In the genomic region with DNA sequence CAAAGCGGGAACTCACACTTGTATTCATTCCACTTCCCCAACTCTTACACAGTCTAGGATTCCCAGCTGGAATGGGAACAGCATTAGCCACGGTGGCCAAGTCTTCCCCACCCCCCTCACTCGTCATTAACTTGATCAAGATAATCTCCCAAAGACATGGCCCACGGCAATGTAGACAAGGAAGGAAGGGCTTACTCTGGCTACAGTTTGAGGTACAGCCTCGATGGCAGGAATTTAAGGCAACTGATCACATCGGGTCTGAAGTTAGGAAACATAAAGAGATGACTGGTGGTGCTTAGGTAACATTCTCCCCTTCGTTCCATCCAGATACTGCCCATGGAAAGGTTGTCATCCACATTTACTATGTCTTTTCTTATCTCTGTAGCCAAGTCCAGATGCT, we compare ENCODE assay signal across 18 mouse cellular contexts.
DNase-seq lines count a peak whose midpoint lies in the region; ATAC-seq and TF ChIP-seq lines count a peak whose summit lies in the region.
"Had no signal": no experiment of that assay in that cellular context is flagged by ENCODE, and none has a peak within 500 bp of the region (broad histone marks: within the 10 kb centered on the region; RNA-seq: fewer than 3 reads in every experiment).

No protein-coding gene starts in this region.

- no peak overlapping the region for H3K9ac ChIP-seq in heart, adult 2 months (ENCODE audit: low read depth, low read length)
- H3K9ac ChIP-seq in intestine, embryonic 15.5 days: no peak overlapping the region
- H3K9ac ChIP-seq: embryonic facial prominence, embryonic 12.5 days; forebrain, embryonic 13.5 days; forebrain, embryonic 15.5 days; forebrain, postnatal 0 days had no signal

- no peak overlapping the region for H3K27ac ChIP-seq in heart, embryonic 10.5 days
- no peak overlapping the region for H3K27ac ChIP-seq in heart, adult 2 months
- peak overlapping the region; percentile 4; the same call in 1 of the 2 replicates for H3K27ac ChIP-seq in bone marrow macrophage, adult 2 months (ENCODE audit: insufficient read depth, low read depth, low read length)
- H3K27ac ChIP-seq in macrophage: peak overlapping the region; percentile 88
- no peak overlapping the region for H3K27ac ChIP-seq in intestine, embryonic 15.5 days
- H3K27ac ChIP-seq: embryonic facial prominence, embryonic 10.5 days; embryonic facial prominence, embryonic 12.5 days; forebrain, embryonic 13.5 days; forebrain, embryonic 15.5 days had no signal

- H3K27me3 ChIP-seq in heart, embryonic 10.5 days (ENCODE audit: insufficient read depth, poor library complexity, severe bottlenecking): no peaks in the 10 kb centered on the region
- H3K27me3 ChIP-seq in heart, adult 2 months (ENCODE audit: control insufficient read depth, insufficient read depth, low read length): no peaks in the 10 kb centered on the region
- no peaks in the 10 kb centered on the region for H3K27me3 ChIP-seq in intestine, embryonic 15.5 days (replicated peaks)
- H3K27me3 ChIP-seq: embryonic facial prominence, embryonic 12.5 days; forebrain, embryonic 13.5 days; forebrain, embryonic 15.5 days had no signal

- no peak for TF ChIP-seq EP300 in heart, adult 2 months (IDR thresholded peaks at IDR 0.05; ENCODE audit: insufficient read depth, low read depth, low read length)

- DNase-seq in heart, embryonic 10.5 days (ENCODE audit: low spot score): peak; percentile 51
- no peak for DNase-seq in heart, adult 2 months
- DNase-seq: adrenal gland, adult 2 months; adrenal gland, postnatal 10 days; adrenal gland, postnatal 25 days; cerebellum, adult 11-12 months; cerebellum, adult 2 months; cerebellum, adult 9-10 months; cerebellum, postnatal 10 days; cerebellum, postnatal 25 days; forebrain, postnatal 0 days had no signal

- WGBS in heart, embryonic 10.5 days: 62% methylated on average over 7 of the region's 7 CpGs
- WGBS in heart, adult 2 months: 76% methylated on average over 7 of the region's 7 CpGs
- whole genome bisulfite sequencing in macrophage (ENCODE audit: missing documents): 81% methylated on average over 7 of the region's 7 CpGs
- WGBS in intestine, embryonic 15.5 days: 79% methylated on average over 7 of the region's 7 CpGs

- ATAC-seq in intestine, embryonic 15.5 days: no peak
- ATAC-seq: forebrain, embryonic 13.5 days; forebrain, embryonic 15.5 days; forebrain, postnatal 0 days had no signal

- no peak overlapping the region for H3K4me3 ChIP-seq in heart, embryonic 10.5 days
- no peak overlapping the region for H3K4me3 ChIP-seq in heart, adult 2 months
- no peak overlapping the region for H3K4me3 ChIP-seq in bone marrow macrophage, adult 2 months (ENCODE audit: insufficient read depth, low read length)
- no peak overlapping the region for H3K4me3 ChIP-seq in macrophage (ENCODE audit: inconsistent target)
- H3K4me3 ChIP-seq in intestine, embryonic 15.5 days (replicated peaks): no peak overlapping the region
- H3K4me3 ChIP-seq: embryonic facial prominence, embryonic 10.5 days; embryonic facial prominence, embryonic 12.5 days; forebrain, embryonic 13.5 days; forebrain, embryonic 15.5 days had no signal

- no peaks in the 10 kb centered on the region for H3K36me3 ChIP-seq in heart, embryonic 10.5 days
- H3K36me3 ChIP-seq in heart, adult 2 months (ENCODE audit: control insufficient read depth, insufficient read depth, low read length): no peaks in the 10 kb centered on the region
- no peaks in the 10 kb centered on the region; the same call in 1 of the 2 replicates for H3K36me3 ChIP-seq in macrophage (ENCODE audit: inconsistent target)
- no peaks in the 10 kb centered on the region for H3K36me3 ChIP-seq in intestine, embryonic 15.5 days
- H3K36me3 ChIP-seq: embryonic facial prominence, embryonic 10.5 days; embryonic facial prominence, embryonic 12.5 days; forebrain, embryonic 15.5 days had no signal

- TF ChIP-seq POLR2A in heart, adult 2 months (IDR thresholded peaks at IDR 0.05; ENCODE audit: insufficient read depth, low read depth, low read length): no peak
- no peak for TF ChIP-seq POLR2A in bone marrow macrophage, adult 2 months (IDR thresholded peaks at IDR 0.05; ENCODE audit: borderline replicate concordance, low read depth, low read length)

- no peak overlapping the region for H3K4me2 ChIP-seq in intestine, embryonic 15.5 days (replicated peaks)
- H3K4me2 ChIP-seq: embryonic facial prominence, embryonic 12.5 days; forebrain, embryonic 13.5 days; forebrain, embryonic 15.5 days had no signal

- no peaks in the 10 kb centered on the region for H3K79me2 ChIP-seq in heart, adult 2 months (replicated peaks; ENCODE audit: control insufficient read depth, insufficient read depth, low read length)
- H3K79me2 ChIP-seq in macrophage (ENCODE audit: inconsistent target): no peaks in the 10 kb centered on the region; the same call in 1 of the 2 replicates

- no peaks in the 10 kb centered on the region for H3K9me3 ChIP-seq in heart, embryonic 10.5 days
- H3K9me3 ChIP-seq in intestine, embryonic 15.5 days: no peaks in the 10 kb centered on the region
- H3K9me3 ChIP-seq: embryonic facial prominence, embryonic 10.5 days; embryonic facial prominence, embryonic 12.5 days; forebrain, embryonic 13.5 days; forebrain, embryonic 15.5 days had no signal

- intact Hi-C loops in heart, adult 2 months (cut with DNase I): loop anchor here (10.0 kb wide), 1 partner anchor 87 kb away; no protein-coding TSS in a partner anchor

- no peak for TF ChIP-seq CTCF in heart, adult 2 months (IDR thresholded peaks at IDR 0.05)
- no peak for TF ChIP-seq CTCF in bone marrow macrophage, adult 2 months (IDR thresholded peaks at IDR 0.05; ENCODE audit: low read depth, low read length)

- 0 out of 2 replicates have a peak, but pooled peaks cover 9% of the 10 kb centered on the region for H3K4me1 ChIP-seq in heart, embryonic 10.5 days
- no peaks in the 10 kb centered on the region for H3K4me1 ChIP-seq in heart, adult 2 months (ENCODE audit: control insufficient read depth, insufficient read depth, low read length)
- H3K4me1 ChIP-seq in bone marrow macrophage, adult 2 months (ENCODE audit: control insufficient read depth, insufficient read depth, low read length): peaks cover 49% of the 10 kb centered on the region
- H3K4me1 ChIP-seq in intestine, embryonic 15.5 days (replicated peaks): no peaks in the 10 kb centered on the region
- H3K4me1 ChIP-seq: forebrain, embryonic 13.5 days; forebrain, embryonic 15.5 days had no signal

Comparison
In these comparisons a context has a peak if more than half of its experiments do, and no peak if none do; other contexts are left out.
1. H3K27ac ChIP-seq: peak in bone marrow macrophage, adult 2 months (single experiment) and macrophage (single experiment); none in heart, embryonic 10.5 days (single experiment), heart, adult 2 months (single experiment) and intestine, embryonic 15.5 days (single experiment).